Mouse (Mus musculus): Measurements from ENCODE around the gene Agmat. TPM values are rescaled to one million over a fixed set of nuclear protein-coding genes. Genes with fewer than 3 reads are reported as not detected.
A peak's percentile ranks its signal among the peaks of the same experiment; 100 is the strongest.

Gene Agmat
- polyA plus RNA-seq, 1 experiment from 2014 or later = 0.27 TPM

DNA sequence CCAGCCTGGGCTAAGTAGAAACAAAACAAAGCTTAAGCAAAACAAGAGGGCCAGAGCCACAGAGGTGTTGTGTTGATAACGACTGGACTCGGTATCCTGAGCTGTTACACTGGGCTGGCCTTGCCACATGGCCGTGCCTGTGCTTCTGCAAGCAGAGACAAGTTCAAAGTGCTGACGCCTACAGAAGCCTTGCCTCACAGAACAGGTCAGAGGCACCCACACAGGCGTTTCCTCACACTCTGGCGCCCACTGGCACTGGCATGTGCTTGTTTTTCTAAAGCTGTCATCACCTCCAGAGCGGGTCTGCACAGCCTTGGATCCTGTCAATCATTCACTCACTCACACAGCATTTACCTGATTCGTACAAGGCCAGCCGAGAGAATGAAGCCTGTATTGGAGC, 4.6 kb upstream of the Agmat start:
- no peaks in the 10 kb centered on the region for H3K27me3 ChIP-seq (replicated peaks; ENCODE audit: insufficient read depth, low read length)
- no peak overlapping the region for H3K9ac ChIP-seq (replicated peaks; ENCODE audit: low read depth)
- no peaks in the 10 kb centered on the region for H3K9me3 ChIP-seq (ENCODE audit: low read length)
- H3K4me3 ChIP-seq (ENCODE audit: low read depth, low read length) = no peak overlapping the region
- no peaks in the 10 kb centered on the region for H3K4me1 ChIP-seq (ENCODE audit: insufficient read depth, low read depth, low read length)
- H3K4me2 ChIP-seq (replicated peaks; ENCODE audit: low read depth, low read length) = no peak overlapping the region
- WGBS = 24% methylated on average over 9 of the region's 9 CpGs
- H3K27ac ChIP-seq (ENCODE audit: low read length) = no peak overlapping the region
- TF ChIP-seq CTCF (IDR thresholded peaks at IDR 0.05) (no peak), EP300 (IDR thresholded peaks at IDR 0.05) (no peak)
- DNase-seq (ENCODE audit: low spot score) (no peak), ATAC-seq (peak; percentile 35; the same call in 1 of the 2 replicates)
- no peaks in the 10 kb centered on the region for H3K36me3 ChIP-seq (ENCODE audit: insufficient read depth, low read length)

DNA sequence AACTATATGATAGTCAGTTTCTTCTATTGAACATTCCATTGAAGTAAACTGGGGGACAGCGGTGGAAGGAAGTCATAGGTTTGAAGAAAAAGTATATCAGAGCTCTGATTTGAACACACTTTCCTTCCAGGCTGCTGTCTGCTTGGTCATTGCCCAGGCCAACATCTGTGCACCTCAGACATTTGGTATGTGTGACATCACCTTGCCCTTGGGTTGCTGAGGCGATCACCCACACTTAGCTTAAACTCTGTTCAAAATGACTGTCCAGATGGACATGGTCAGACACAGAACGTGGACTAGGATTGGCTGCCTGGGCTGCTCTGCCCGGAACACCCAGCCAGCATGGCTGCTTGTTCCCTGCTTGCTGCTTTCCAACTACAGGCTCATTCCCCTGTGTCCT, 4.1 kb upstream of the Agmat start:
- H3K27ac ChIP-seq (ENCODE audit: low read length) = no peak overlapping the region
- H3K4me2 ChIP-seq (replicated peaks; ENCODE audit: low read depth, low read length) = no peak overlapping the region
- H3K4me3 ChIP-seq (ENCODE audit: low read depth, low read length) = no peak overlapping the region
- ATAC-seq (no peak), DNase-seq (ENCODE audit: low spot score) (no peak)
- no peak for TF ChIP-seq EP300 (IDR thresholded peaks at IDR 0.05)
- no peak for TF ChIP-seq CTCF (IDR thresholded peaks at IDR 0.05)
- no peaks in the 10 kb centered on the region for H3K27me3 ChIP-seq (replicated peaks; ENCODE audit: insufficient read depth, low read length)
- no peaks in the 10 kb centered on the region for H3K9me3 ChIP-seq (ENCODE audit: low read length)
- no peaks in the 10 kb centered on the region for H3K36me3 ChIP-seq (ENCODE audit: insufficient read depth, low read length)
- H3K4me1 ChIP-seq (ENCODE audit: insufficient read depth, low read depth, low read length) = no peaks in the 10 kb centered on the region
- H3K9ac ChIP-seq (replicated peaks; ENCODE audit: low read depth) = no peak overlapping the region
- 81% methylated on average over 4 of the region's 4 CpGs for WGBS

DNA sequence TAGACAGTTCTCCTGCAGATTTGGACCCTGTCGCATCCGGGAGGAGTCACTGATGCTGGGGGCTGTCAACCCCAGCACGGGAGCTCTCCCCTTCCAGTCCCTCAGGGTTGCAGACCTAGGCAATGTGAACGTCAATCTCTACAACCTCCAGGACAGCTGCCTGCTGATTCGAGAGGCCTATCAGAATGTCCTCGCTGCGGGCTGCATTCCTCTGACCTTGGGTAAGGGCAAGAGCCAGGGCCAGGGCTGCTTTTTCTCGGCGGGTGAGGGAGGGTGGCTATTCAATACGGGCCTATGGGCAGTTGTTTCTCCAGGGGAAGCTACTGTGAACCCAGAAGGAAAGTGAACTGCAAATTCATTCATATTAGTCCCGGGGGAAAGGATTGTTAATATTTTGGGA, 3.1 kb downstream of the Agmat start:
- WGBS = 41% methylated on average over 11 of the region's 11 CpGs
- Histone ChIP-seq H3K9ac (replicated peaks; ENCODE audit: low read depth) (no peak overlapping the region), H3K4me2 (replicated peaks; ENCODE audit: low read depth, low read length) (no peak overlapping the region), H3K4me1 (ENCODE audit: insufficient read depth, low read depth, low read length) (no peaks in the 10 kb centered on the region), H3K9me3 (ENCODE audit: low read length) (no peaks in the 10 kb centered on the region), H3K36me3 (ENCODE audit: insufficient read depth, low read length) (no peaks in the 10 kb centered on the region), H3K4me3 (ENCODE audit: low read depth, low read length) (no peak overlapping the region), H3K27ac (ENCODE audit: low read length) (no peak overlapping the region), H3K27me3 (replicated peaks; ENCODE audit: insufficient read depth, low read length) (no peaks in the 10 kb centered on the region)
- no peak for ATAC-seq
- DNase-seq (ENCODE audit: low spot score) = no peak
- TF ChIP-seq CTCF (IDR thresholded peaks at IDR 0.05) (no peak), EP300 (IDR thresholded peaks at IDR 0.05) (no peak)

DNA sequence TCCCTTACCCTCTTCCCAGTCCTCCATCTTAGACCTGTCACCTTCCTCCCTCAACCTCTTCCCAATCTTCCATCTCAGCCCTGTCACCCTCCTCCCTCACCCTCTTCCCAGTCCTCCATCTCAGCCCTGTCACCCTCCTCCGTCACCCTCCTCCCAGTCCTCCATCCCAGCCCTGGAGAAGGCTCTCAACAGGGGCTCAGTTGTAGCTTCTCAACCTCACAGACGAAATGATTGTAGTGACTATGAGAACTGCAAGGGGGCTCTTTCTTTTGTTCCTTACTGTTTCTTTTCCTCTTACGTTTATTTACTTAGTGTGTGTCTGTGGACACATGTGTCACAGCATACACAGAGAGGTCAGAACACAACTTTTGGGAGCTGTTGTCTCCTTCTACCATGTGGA, 4.4 kb downstream of the Agmat start:
- no peak for DNase-seq (ENCODE audit: low spot score)
- H3K4me2 ChIP-seq (replicated peaks; ENCODE audit: low read depth, low read length) = no peak overlapping the region
- ATAC-seq = no peak
- H3K27me3 ChIP-seq (replicated peaks; ENCODE audit: insufficient read depth, low read length) = no peaks in the 10 kb centered on the region
- TF ChIP-seq CTCF (IDR thresholded peaks at IDR 0.05) (no peak), EP300 (IDR thresholded peaks at IDR 0.05) (no peak)
- no peak overlapping the region for H3K27ac ChIP-seq (ENCODE audit: low read length)
- no peaks in the 10 kb centered on the region for H3K36me3 ChIP-seq (ENCODE audit: insufficient read depth, low read length)
- no peak overlapping the region for H3K4me3 ChIP-seq (ENCODE audit: low read depth, low read length)
- no peaks in the 10 kb centered on the region for H3K4me1 ChIP-seq (ENCODE audit: insufficient read depth, low read depth, low read length)
- 51% methylated on average over 3 of the region's 3 CpGs for WGBS
- H3K9ac ChIP-seq (replicated peaks; ENCODE audit: low read depth) = no peak overlapping the region
- H3K9me3 ChIP-seq (ENCODE audit: low read length) = no peaks in the 10 kb centered on the region

DNA sequence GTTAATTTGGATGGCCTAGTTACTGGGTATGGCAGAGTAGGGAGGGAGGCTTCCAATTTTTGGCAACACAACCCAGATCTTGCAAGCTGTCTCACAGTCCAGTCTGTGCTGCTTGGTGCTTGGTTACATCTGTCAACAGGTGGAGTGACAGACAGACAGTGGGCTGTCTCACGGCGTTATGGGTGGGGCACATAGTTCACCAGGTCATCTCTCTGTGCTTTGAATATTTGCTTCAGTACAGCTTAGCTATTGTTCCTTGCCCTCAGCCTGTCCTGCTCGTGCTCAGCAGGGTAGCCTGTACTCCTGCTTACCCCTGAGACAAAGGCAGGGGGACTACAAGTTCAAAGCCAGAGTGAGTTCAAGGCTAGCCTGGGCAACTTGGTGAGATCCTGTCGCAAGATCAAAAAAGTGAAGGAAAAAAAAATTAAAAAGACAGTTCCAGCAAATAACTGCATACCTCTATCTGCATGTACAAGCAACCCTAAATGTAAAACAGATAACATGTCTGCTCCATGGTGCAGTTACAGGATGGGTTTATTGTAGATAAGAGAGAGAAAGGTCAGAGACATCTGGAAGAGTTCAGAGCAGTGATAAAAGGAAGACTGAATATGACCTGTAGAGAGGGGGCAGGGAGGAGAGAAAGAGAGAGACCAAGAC, 5.1 kb downstream of the Agmat start:
- no peak overlapping the region for H3K4me2 ChIP-seq (replicated peaks; ENCODE audit: low read depth, low read length)
- no peak overlapping the region for H3K9ac ChIP-seq (replicated peaks; ENCODE audit: low read depth)
- TF ChIP-seq CTCF (IDR thresholded peaks at IDR 0.05) (no peak), EP300 (IDR thresholded peaks at IDR 0.05) (no peak)
- 29% methylated on average over 4 of the region's 4 CpGs for WGBS
- no peak overlapping the region for H3K4me3 ChIP-seq (ENCODE audit: low read depth, low read length)
- no peaks in the 10 kb centered on the region for H3K9me3 ChIP-seq (ENCODE audit: low read length)
- ATAC-seq = peak; percentile 21; the same call in 1 of the 2 replicates
- DNase-seq (ENCODE audit: low spot score) = no peak
- no peaks in the 10 kb centered on the region for H3K27me3 ChIP-seq (replicated peaks; ENCODE audit: insufficient read depth, low read length)
- H3K27ac ChIP-seq (ENCODE audit: low read length) = no peak overlapping the region
- no peaks in the 10 kb centered on the region for H3K4me1 ChIP-seq (ENCODE audit: insufficient read depth, low read depth, low read length)
- H3K36me3 ChIP-seq (ENCODE audit: insufficient read depth, low read length) = no peaks in the 10 kb centered on the region

DNA sequence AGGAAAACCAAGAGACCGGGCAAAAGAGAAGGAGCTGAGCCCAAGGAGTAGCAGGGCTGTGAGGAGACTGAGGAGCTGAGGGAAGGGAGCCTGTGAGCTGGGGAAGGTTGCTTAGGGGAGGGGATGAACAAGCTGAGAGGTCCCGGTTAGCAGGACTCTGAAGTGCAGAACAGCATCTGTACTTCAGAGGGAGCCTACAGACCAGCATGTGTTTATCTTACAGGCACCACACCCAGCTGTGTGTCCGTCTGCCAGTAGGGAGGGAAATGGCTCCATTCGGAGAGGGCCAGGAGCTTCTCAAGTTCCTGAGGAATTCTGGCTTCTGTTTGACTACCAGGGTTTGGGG, 5.6 kb downstream of the Agmat start:
- Histone ChIP-seq H3K9me3 (ENCODE audit: low read length) (no peaks in the 10 kb centered on the region), H3K4me1 (ENCODE audit: insufficient read depth, low read depth, low read length) (no peaks in the 10 kb centered on the region), H3K36me3 (ENCODE audit: insufficient read depth, low read length) (no peaks in the 10 kb centered on the region), H3K9ac (replicated peaks; ENCODE audit: low read depth) (no peak overlapping the region), H3K27me3 (replicated peaks; ENCODE audit: insufficient read depth, low read length) (no peaks in the 10 kb centered on the region), H3K27ac (ENCODE audit: low read length) (no peak overlapping the region), H3K4me3 (ENCODE audit: low read depth, low read length) (no peak overlapping the region), H3K4me2 (replicated peaks; ENCODE audit: low read depth, low read length) (no peak overlapping the region)
- DNase-seq (ENCODE audit: low spot score) (peak; percentile 54), ATAC-seq (peak; percentile 62)
- WGBS = 3% methylated on average over 4 of the region's 4 CpGs
- TF ChIP-seq EP300 (IDR thresholded peaks at IDR 0.05) (no peak), CTCF (IDR thresholded peaks at IDR 0.05) (peak; percentile 39)
